Mouse (Mus musculus): ENCODE results near the gene 1700037H04Rik. TPM values are rescaled to one million over a fixed set of nuclear protein-coding genes. Genes with fewer than 3 reads are reported as not detected.

Gene 1700037H04Rik
- 44.8 and 89.5 TPM in 2 replicates for total RNA-seq (2014; rRNA removed)
- 59.1 and 60.4 TPM in 2 replicates for polyA plus RNA-seq (2015; fragmentation: Nextera tagmentation; extraction: Ambion mirVana)

DNA sequence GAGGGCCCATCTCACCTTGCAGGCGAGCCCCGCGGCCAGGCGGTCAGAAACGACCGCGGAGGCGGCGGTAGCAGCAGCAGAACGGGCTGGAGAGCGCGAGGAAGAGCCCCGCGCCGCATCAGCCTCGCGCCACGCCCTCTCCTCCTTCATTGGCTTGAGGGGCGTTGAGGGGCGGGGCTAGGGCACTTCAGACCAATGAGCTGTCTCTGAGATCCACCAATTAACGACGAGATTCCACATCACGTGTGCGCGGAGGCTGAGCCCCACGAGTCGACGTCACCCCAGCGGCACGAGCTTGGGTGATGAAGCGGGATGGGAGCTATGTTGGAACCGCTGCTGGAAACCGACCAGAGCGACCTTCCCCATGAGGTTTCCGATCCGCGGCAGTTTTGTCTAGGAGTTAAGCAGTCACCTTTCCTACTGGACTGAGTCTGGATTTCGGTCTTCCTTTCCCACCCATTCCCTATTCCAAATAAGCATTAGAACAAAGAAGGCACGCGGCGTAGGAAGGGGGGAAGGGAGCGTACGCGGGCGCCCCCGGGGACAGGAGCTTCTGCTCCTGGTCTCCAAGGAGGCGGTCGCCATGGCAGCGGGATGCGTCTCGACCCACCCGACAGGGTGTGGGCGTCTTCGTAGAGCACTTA, at the start of gene 1700037H04Rik:
Gene 1700037H04Rik, minus strand, starts transcription at position 144 of the 644 bp plus-strand sequence.
- H3K4me2 ChIP-seq (ENCODE audit: low read depth, low read length, poor library complexity, severe bottlenecking), result peak within 1 kb of the TSS; percentile 92
- under 1% methylated on average over 53 of the region's 54 CpGs for WGBS
- no peaks in the 10 kb centered on the region for H3K27me3 ChIP-seq (ENCODE audit: insufficient read depth, low read length)
- H3K4me1 ChIP-seq (ENCODE audit: insufficient read depth, low read length), result peaks cover 8% of the 10 kb centered on the region; the same call in 1 of the 2 replicates
- H3K27ac ChIP-seq (ENCODE audit: low read depth, low read length), result peak within 1 kb of the TSS; percentile 87
- H3K4me3 ChIP-seq (ENCODE audit: low read depth, low read length), result peak within 1 kb of the TSS; percentile 72
- ATAC-seq (ENCODE audit: low FRiP score), result peak; percentile 98
- DNase-seq (ENCODE audit: low spot score), result peak; percentile 99
- no peak for TF ChIP-seq CTCF (IDR thresholded peaks at IDR 0.05)
- no peaks in the 10 kb centered on the region for H3K36me3 ChIP-seq (ENCODE audit: insufficient read depth, low read length)
- H3K9ac ChIP-seq (replicated peaks; ENCODE audit: low read length, poor library complexity, severe bottlenecking), result peak within 1 kb of the TSS; percentile 66
- H3K9me3 ChIP-seq (ENCODE audit: low read length), result no peaks in the 10 kb centered on the region

DNA sequence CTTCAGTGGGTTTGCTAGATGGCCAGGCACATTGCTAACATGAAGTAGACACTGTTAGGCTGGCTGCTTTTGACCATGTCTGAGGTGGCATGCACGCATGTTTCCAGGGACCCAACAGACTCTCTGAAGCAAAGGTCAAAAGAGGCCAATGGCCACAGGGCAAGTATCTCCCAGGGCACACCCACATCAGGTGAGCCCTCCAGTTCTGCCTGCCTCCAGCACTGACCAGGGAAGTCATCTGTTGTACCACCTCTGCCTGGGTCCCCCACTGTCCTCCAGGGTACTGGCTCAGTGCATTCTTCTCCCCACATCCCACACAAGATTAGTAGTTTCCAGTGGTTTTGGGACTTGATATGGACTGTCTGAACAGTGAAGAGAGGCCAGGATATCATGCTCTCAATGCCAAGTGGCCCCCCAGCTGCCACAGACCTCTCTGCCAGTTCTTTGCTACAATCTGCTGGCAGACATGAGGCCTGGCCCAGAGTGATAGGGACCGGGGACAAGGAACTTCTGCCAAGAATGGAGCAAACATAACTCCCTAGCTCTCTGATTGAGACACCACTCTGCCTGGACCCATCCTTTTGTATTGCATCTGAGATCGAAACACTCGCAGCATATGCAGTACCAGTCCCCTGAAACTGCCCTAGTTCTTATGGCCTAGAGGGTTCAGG, 49.4 kb upstream of the 1700037H04Rik start:
- Histone ChIP-seq H3K9ac (replicated peaks; ENCODE audit: low read length, poor library complexity, severe bottlenecking) (peak overlapping the region; percentile 74; the same call in 1 of the 2 replicates), H3K4me1 (ENCODE audit: insufficient read depth, low read length) (0 out of 2 replicates have a peak, but pooled peaks cover 2% of the 10 kb centered on the region), H3K4me3 (ENCODE audit: low read depth, low read length) (peak overlapping the region; percentile 59), H3K27ac (ENCODE audit: low read depth, low read length) (peak overlapping the region; percentile 91), H3K36me3 (ENCODE audit: insufficient read depth, low read length) (peaks cover 13% of the 10 kb centered on the region), H3K27me3 (ENCODE audit: insufficient read depth, low read length) (no peaks in the 10 kb centered on the region), H3K4me2 (ENCODE audit: low read depth, low read length, poor library complexity, severe bottlenecking) (peak overlapping the region; percentile 58), H3K9me3 (ENCODE audit: low read length) (no peaks in the 10 kb centered on the region)
- no peak for TF ChIP-seq CTCF (IDR thresholded peaks at IDR 0.05)
- WGBS, result 76% methylated on average over 4 of the region's 4 CpGs
- ATAC-seq (ENCODE audit: low FRiP score), result peak; percentile 2; the same call in 1 of the 2 replicates
- no peak for DNase-seq (ENCODE audit: low spot score)

DNA sequence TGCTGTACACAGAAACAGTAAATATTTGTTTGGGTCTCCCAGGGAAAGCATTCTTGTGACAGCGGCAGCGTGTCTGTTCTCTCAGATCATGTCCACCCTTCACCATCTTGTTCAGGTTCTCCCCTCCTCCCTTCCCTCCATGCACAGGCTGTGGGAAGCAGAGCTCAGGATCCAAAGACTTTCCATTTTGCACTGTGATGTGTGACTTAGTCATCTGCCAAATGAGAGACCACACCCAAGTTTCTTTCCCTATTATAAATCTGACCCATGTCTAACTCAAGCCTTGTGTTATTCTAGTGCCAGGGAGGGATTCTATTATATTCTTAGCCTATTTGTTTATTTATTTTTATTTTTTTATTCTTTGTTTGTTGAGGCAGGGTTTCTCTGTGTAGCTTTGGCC, 48.5 kb upstream of the 1700037H04Rik start:
- Histone ChIP-seq H3K9ac (replicated peaks; ENCODE audit: low read length, poor library complexity, severe bottlenecking) (no peak overlapping the region), H3K4me1 (ENCODE audit: insufficient read depth, low read length) (0 out of 2 replicates have a peak, but pooled peaks cover 2% of the 10 kb centered on the region), H3K4me2 (ENCODE audit: low read depth, low read length, poor library complexity, severe bottlenecking) (no peak overlapping the region), H3K36me3 (ENCODE audit: insufficient read depth, low read length) (peaks cover 11% of the 10 kb centered on the region; the same call in 1 of the 2 replicates), H3K27me3 (ENCODE audit: insufficient read depth, low read length) (no peaks in the 10 kb centered on the region), H3K4me3 (ENCODE audit: low read depth, low read length) (no peak overlapping the region), H3K27ac (ENCODE audit: low read depth, low read length) (no peak overlapping the region), H3K9me3 (ENCODE audit: low read length) (no peaks in the 10 kb centered on the region)
- no peak for TF ChIP-seq CTCF (IDR thresholded peaks at IDR 0.05)
- DNase-seq (ENCODE audit: low spot score), result no peak
- 98% methylated on average over 2 of the region's 2 CpGs for WGBS
- no peak for ATAC-seq (ENCODE audit: low FRiP score)

DNA sequence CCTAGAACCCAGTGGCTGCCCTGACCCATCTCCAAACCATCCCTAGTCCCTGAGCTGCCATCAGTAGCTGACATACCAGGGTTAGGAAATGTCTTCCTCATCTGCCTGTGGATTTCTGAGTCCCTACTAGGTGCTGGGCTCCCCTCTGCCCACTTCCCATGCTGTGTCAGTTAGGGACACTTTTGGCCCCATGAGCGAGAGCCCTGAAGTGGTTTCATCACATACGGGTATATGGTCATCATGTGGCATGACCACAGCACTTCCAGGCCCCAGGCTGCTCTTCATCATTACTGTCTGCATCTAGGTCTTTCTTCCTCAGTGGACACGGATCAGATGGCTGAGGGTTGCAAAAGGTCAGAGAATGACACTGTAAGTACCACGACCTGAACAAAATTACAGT, 46.9 kb upstream of the 1700037H04Rik start, which contains the start of gene Ap5s1:
Gene Ap5s1, plus strand, starts transcription at position 301 of the 400 bp plus-strand sequence.
- 90% methylated on average over 4 of the region's 4 CpGs for WGBS
- no peak for ATAC-seq (ENCODE audit: low FRiP score)
- no peak for TF ChIP-seq CTCF (IDR thresholded peaks at IDR 0.05)

DNA sequence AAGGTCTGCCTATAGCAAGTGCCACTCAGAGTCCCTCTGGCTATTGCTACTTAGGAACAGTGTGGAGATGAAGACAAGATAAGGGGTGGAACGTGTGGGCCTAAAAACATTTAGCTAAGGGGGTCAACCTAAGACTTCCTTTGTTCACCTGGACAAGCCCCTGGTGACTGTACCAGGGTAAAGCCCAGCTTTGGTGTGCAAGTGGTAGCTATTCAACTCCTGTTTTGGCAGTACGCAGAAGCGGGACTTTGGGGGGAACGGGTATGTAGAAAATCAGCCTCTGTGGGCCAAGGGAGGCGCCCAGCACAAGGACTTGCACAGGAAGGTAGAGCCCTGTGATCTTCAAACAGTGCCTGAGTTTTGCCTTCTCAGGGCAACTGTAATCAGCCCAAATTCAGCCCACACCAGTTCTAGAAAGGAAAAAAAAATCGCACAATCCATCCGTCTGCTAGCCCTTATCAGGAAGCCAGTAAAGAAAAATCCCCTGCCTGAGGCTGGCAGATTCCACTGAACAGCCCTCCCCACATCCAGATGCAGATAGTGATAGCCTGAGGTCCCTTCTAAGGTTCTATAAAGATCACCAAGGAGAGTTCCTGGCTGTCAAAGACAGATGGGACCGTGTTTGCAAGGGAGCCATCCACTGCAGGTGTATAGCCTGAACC, 45.8 kb upstream of the 1700037H04Rik start:
- Histone ChIP-seq H3K27ac (ENCODE audit: low read depth, low read length) (no peak overlapping the region), H3K9ac (replicated peaks; ENCODE audit: low read length, poor library complexity, severe bottlenecking) (no peak overlapping the region), H3K27me3 (ENCODE audit: insufficient read depth, low read length) (no peaks in the 10 kb centered on the region), H3K9me3 (ENCODE audit: low read length) (no peaks in the 10 kb centered on the region), H3K4me2 (ENCODE audit: low read depth, low read length, poor library complexity, severe bottlenecking) (no peak overlapping the region), H3K4me1 (ENCODE audit: insufficient read depth, low read length) (0 out of 2 replicates have a peak, but pooled peaks cover 2% of the 10 kb centered on the region), H3K4me3 (ENCODE audit: low read depth, low read length) (no peak overlapping the region), H3K36me3 (ENCODE audit: insufficient read depth, low read length) (no peaks in the 10 kb centered on the region)
- TF ChIP-seq CTCF (IDR thresholded peaks at IDR 0.05), result no peak
- DNase-seq (ENCODE audit: low spot score) (no peak), ATAC-seq (ENCODE audit: low FRiP score) (no peak)
- WGBS, result 88% methylated on average over 8 of the region's 8 CpGs

More for the DNA sequence above, 46.9 kb upstream of the 1700037H04Rik start, which contains the start of gene Ap5s1:
- Histone ChIP-seq H3K36me3 (ENCODE audit: insufficient read depth, low read length) (no peaks in the 10 kb centered on the region), H3K9me3 (ENCODE audit: low read length) (no peaks in the 10 kb centered on the region), H3K4me3 (ENCODE audit: low read depth, low read length) (no peak within 1 kb of the TSS), H3K9ac (replicated peaks; ENCODE audit: low read length, poor library complexity, severe bottlenecking) (no peak within 1 kb of the TSS), H3K27ac (ENCODE audit: low read depth, low read length) (no peak within 1 kb of the TSS), H3K27me3 (ENCODE audit: insufficient read depth, low read length) (no peaks in the 10 kb centered on the region), H3K4me1 (ENCODE audit: insufficient read depth, low read length) (0 out of 2 replicates have a peak, but pooled peaks cover 2% of the 10 kb centered on the region), H3K4me2 (ENCODE audit: low read depth, low read length, poor library complexity, severe bottlenecking) (no peak within 1 kb of the TSS)
- DNase-seq (ENCODE audit: low spot score), result no peak

Measured in midbrain, postnatal 0 days (tissue).